Mouse (Mus musculus): ENCODE measurements around the gene Zranb3.

GRCm38 (mm10) chr1:128013698-128014386, 89.0 kb downstream of the Zranb3 start:
- TF ChIP-seq CTCF (conservative IDR thresholded peaks at IDR 0.05; ENCODE audit: insufficient read depth, insufficient read length, low read depth, low read length) (no peak), POLR2A (IDR thresholded peaks at IDR 0.05; ENCODE audit: low read depth, low read length) (no peak)
